Comparison of ENCODE assay signal across 11 mouse cellular contexts in the genomic region with DNA sequence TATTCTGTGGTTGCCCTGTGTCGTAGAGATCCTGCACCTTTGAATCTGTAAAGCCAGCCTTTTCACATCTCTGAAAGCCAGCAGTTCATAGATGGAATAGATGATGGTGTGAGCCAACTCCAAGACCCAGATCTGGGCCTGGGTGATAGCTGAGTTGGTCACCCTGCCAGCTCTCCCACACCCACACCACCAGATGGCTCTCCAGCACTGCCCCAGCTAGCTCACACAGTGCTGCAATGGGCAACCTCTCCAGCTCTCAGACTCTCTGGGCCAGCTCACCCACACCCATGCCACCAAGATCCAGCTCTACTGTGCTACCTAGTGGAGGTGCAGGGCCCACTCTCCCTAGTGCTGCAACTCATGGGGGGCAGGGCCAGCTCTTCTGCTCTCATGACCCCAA. TPM values are rescaled to one million over a fixed set of nuclear protein-coding genes. Genes with fewer than 3 reads are reported as not detected.
A peak's percentile ranks its signal among the peaks of the same experiment; 100 is the strongest.
DNase-seq lines count a peak whose midpoint lies in the region; ATAC-seq lines count a peak whose summit lies in the region.
"Had no signal": no experiment of that assay in that cellular context is flagged by ENCODE, and none has a peak within 500 bp of the region (broad histone marks: within the 10 kb centered on the region; RNA-seq: fewer than 3 reads in every experiment).

No protein-coding gene starts in this region.

- no peaks in the 10 kb centered on the region for H3K36me3 ChIP-seq in midbrain, embryonic 10.5 days
- H3K36me3 ChIP-seq: limb, embryonic 12.5 days had no signal

- no peak for DNase-seq in cerebellum, postnatal 4 days (ENCODE audit: low spot score in 2 of 2)
- DNase-seq in left cerebral cortex, postnatal 14 days (ENCODE audit: low spot score in 2 of 2), result peak; percentile 42 to 46
- DNase-seq in left cerebral cortex, adult 11 months (ENCODE audit: low spot score), result no peak
- peak; percentile 89 for DNase-seq in brain, adult 2 months (ENCODE audit: low read depth, low spot score)
- no peak for DNase-seq in midbrain, embryonic 10.5 days (ENCODE audit: low spot score)
- no peak for DNase-seq in heart, adult 9 months (ENCODE audit: low spot score in 2 of 2)

- H3K27ac ChIP-seq in midbrain, embryonic 10.5 days (replicated peaks), result no peak overlapping the region
- H3K27ac ChIP-seq: hindbrain, embryonic 14.5 days; limb, embryonic 12.5 days had no signal

- peaks cover 21% of the 10 kb centered on the region for H3K27me3 ChIP-seq in midbrain, embryonic 10.5 days (ENCODE audit: low read depth, poor library complexity, severe bottlenecking)

- H3K9me3 ChIP-seq in midbrain, embryonic 10.5 days (replicated peaks), result no peaks in the 10 kb centered on the region
- H3K9me3 ChIP-seq: limb, embryonic 12.5 days had no signal

- ATAC-seq in cerebellum, adult (ENCODE audit: insufficient number of reproducible peaks, low FRiP score, low TSS enrichment), result peak; percentile 57
- ATAC-seq in megakaryocyte progenitor cell, adult 5-6 weeks (replicated peaks; ENCODE audit: poor library complexity), result peak; percentile 32

- 78% methylated on average over 1 of the region's 1 CpGs for WGBS in midbrain, embryonic 10.5 days

- H3K4me1 ChIP-seq in midbrain, embryonic 10.5 days, result peaks cover 22% of the 10 kb centered on the region

- H3K4me3 ChIP-seq in midbrain, embryonic 10.5 days, result no peak overlapping the region
- H3K4me3 ChIP-seq: limb, embryonic 12.5 days had no signal

- intact Hi-C loops in left cerebral cortex, postnatal 14 days (cut with DNase I), result loop anchor here (5.0 kb wide), 1 partner anchor 129 kb away; no protein-coding TSS in a partner anchor

RNA-seq across cellular contexts. Expression of a gene that starts 3.6 kb away (rescaled TPM):
- 10 to 100 TPM; 57.2 to 66.4 TPM for total RNA-seq in left cerebral cortex, postnatal 14 days (2021)
- total RNA-seq in megakaryocyte progenitor cell, adult 5-6 weeks (2015), result 4.0 and 6.6 TPM in 2 replicates
- total RNA-seq in megakaryocyte progenitor cell, adult 5-6 weeks (2017), result 8.1 and 10.8 TPM in 2 replicates
- 17.6 and 19.6 TPM in 2 replicates for polyA plus RNA-seq in midbrain, embryonic 10.5 days (2016; fragmentation: Nextera tagmentation; extraction: Ambion mirVana)

RNA-seq across cellular contexts. Expression of a gene that starts 29.2 kb away (rescaled TPM):
- total RNA-seq in left cerebral cortex, postnatal 14 days (2021), result under 1 TPM; 0.27 to 0.31 TPM
- total RNA-seq in megakaryocyte progenitor cell, adult 5-6 weeks (2015), result not detected in 2 replicates
- not detected in 2 replicates for total RNA-seq in megakaryocyte progenitor cell, adult 5-6 weeks (2017)
- 0.51 and 0.79 TPM in 2 replicates for polyA plus RNA-seq in midbrain, embryonic 10.5 days (2016; fragmentation: Nextera tagmentation; extraction: Ambion mirVana)
- polyA plus RNA-seq: limb, embryonic 12.5 days; stomach, embryonic 14.5 days had no signal

Comparison
In these comparisons a context has a peak if more than half of its experiments do, and no peak if none do; other contexts are left out.
1. DNase-seq: peak in left cerebral cortex, postnatal 14 days (2 of 2) and brain, adult 2 months (single experiment); none in cerebellum, postnatal 4 days (0 of 2), left cerebral cortex, adult 11 months (single experiment), midbrain, embryonic 10.5 days (single experiment) and heart, adult 9 months (0 of 2).
2. RNA of a gene that starts 3.6 kb away (total RNA-seq): 57.2 to 66.4 TPM in left cerebral cortex, postnatal 14 days; 4.0 to 10.8 TPM in megakaryocyte progenitor cell, adult 5-6 weeks; every median in the first group is over 4 times any median in the second.